Mouse (Mus musculus) kidney, embryonic 16.5 days (tissue): ENCODE measurements around the gene CN725425. TPM values are rescaled to one million over a fixed set of nuclear protein-coding genes. Genes with fewer than 3 reads are reported as not detected.

ENCODE experiments used
- ATAC-seq: fragments of 200-750 bp; cut with Nextera tagmentation; 2 replicates; pipeline ENCODE4 v1.8.0; 2017; ENCODE audit warnings: moderate TSS enrichment; ENCODE audit not compliant: low FRiP score, low TSS enrichment
- H3K27ac ChIP-seq: fragments of 300-500 bp; sonication (generic); 2 replicates; pipeline ENCODE4 v1.5.1; 2014; ENCODE audit warnings: low read length
- H3K27me3 ChIP-seq: fragments of 300-500 bp; sonication (generic); 2 replicates; pipeline ENCODE4 v1.6.1; 2014; ENCODE audit warnings: low read length, control low read depth, mixed read lengths; ENCODE audit not compliant: insufficient read depth
- H3K36me3 ChIP-seq: fragments of 300-500 bp; sonication (generic); 2 replicates; pipeline ENCODE4 v1.6.1; 2014; ENCODE audit warnings: low read length, control low read depth, mixed read lengths; ENCODE audit not compliant: insufficient read depth
- H3K4me1 ChIP-seq: fragments of 300-500 bp; sonication (generic); 2 replicates; pipeline ENCODE4 v1.6.1; 2014; ENCODE audit warnings: low read length, control low read depth, mixed read lengths; ENCODE audit not compliant: insufficient read depth
- H3K4me2 ChIP-seq: fragments of 300-500 bp; sonication (generic); replicated peaks from 2 replicates; pipeline ENCODE4 v1.6.1; 2014; ENCODE audit warnings: low read depth, low read length
- H3K4me3 ChIP-seq: fragments of 300-500 bp; sonication (generic); 2 replicates; pipeline ENCODE4 v1.5.1; 2014; ENCODE audit warnings: mild to moderate bottlenecking, low read length
- H3K9ac ChIP-seq: fragments of 300-500 bp; sonication (generic); replicated peaks from 2 replicates; pipeline ENCODE4 v1.6.1; 2014; ENCODE audit warnings: low read length
- H3K9me3 ChIP-seq: fragments of 300-500 bp; sonication (generic); 2 replicates; pipeline ENCODE4 v1.6.1; 2016; ENCODE audit warnings: low read length, control low read depth
- WGBS: fragments of 180-500 bp; shearing (Covaris S2); extraction: QIAGEN DNeasy Blood & Tissue Kit; methylation state at CpG from one replicate; pipeline ENCODE4 v1.1.7; 2014; 5-methylcytosine and 5-hydroxymethylcytosine counted together
- polyA plus RNA-seq: library from polyadenylated mRNA; unstranded; fragments of >200 nt; fragmentation: Nextera tagmentation; extraction: Ambion mirVana; gene quantifications from 2 replicates; pipeline ENCODE4 v1.2.1, GENCODE M21; 2015

CN725425 gene
- polyA plus RNA-seq, result not detected in 2 replicates

DNA sequence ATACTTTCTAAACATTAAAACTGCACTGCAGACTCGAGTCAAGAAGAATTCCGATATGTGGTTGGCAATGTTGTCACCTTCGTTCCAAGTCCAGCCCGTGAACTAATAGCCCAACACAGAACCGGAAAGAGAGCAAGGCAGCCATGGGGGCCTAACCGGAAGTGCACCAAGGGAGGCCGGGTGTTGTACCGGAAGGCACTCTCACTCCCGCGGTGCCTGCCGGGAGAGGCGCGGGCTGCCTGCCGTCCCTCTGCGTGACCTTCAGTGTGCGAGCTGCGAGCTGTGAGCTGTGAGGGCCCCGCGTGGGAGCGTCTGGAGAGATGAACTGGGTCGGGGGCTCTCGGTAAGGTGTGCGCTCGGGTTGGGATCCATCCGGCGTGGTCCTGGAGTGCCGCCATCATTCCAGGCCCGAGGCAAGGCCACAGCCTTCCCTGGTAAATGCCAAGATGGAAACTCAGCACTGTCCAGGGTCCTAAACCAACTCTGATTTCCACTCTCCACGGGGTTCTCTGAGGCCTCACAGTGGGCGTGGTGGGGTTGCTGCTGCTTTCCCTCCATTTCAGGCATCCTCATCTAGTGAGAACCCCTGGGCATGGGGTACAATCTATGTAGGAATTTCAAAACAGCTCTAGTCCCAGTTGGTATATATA is at the start of gene CN725425:
Gene CN725425 (plus strand): TSS at position 239 of the 650 bp plus-strand sequence.
- Histone ChIP-seq H3K36me3 (no peaks in the 10 kb centered on the region), H3K4me1 (no peaks in the 10 kb centered on the region), H3K27me3 (no peaks in the 10 kb centered on the region), H3K9ac (no peak within 1 kb of the TSS), H3K9me3 (no peaks in the 10 kb centered on the region), H3K4me3 (no peak within 1 kb of the TSS), H3K4me2 (no peak within 1 kb of the TSS), H3K27ac (no peak within 1 kb of the TSS)
- no peak for ATAC-seq
- 91% methylated on average over 27 of the region's 30 CpGs for WGBS

DNA sequence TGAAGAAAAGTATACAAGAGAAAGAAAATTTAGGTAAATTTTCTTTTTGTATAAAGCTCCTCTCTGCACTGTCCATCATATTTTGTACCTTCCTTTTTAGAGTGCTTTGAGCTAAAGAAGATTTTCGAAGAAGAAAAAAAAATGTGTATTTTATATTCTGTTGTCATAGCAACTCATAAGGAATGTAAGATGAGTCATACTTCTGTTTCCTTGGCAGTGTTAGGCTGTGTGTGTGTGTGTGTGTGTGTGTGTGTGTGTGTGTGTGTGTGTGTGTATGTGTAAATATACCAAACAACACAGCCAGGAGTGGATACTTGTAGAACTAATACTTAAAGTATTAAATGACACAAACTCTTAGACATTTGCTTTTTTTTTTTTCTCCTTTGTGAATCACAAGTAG is 46.7 kb upstream of the CN725425 start:
- no peak overlapping the region for H3K27ac ChIP-seq
- 75% methylated on average over 1 of the region's 1 CpGs for WGBS
- H3K36me3 ChIP-seq, result no peaks in the 10 kb centered on the region
- no peak for ATAC-seq
- peaks cover 4% of the 10 kb centered on the region; the same call in 1 of the 2 replicates for H3K9me3 ChIP-seq
- H3K4me2 ChIP-seq, result no peak overlapping the region
- H3K4me3 ChIP-seq, result no peak overlapping the region
- H3K27me3 ChIP-seq, result no peaks in the 10 kb centered on the region
- H3K4me1 ChIP-seq, result no peaks in the 10 kb centered on the region
- no peak overlapping the region for H3K9ac ChIP-seq

DNA sequence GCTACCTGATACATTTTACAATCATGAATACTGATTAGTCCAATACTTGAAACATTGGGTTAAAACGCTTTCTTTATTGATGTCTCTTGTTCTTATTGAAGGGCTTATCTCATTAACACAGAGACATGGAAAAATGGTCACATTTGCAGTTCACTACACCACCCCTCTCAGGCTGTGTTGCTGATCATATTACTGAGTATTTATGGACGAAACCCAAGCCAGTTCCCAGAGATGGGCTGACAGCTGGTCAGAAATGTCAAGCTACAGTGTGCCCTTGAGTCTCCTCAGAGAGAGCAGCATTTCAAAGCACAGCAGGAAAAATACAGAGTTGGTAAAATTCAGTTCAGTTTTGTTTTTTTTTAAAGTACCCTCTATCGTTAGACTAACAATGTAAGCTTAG is 46.0 kb upstream of the CN725425 start:
- Histone ChIP-seq H3K9ac (no peak overlapping the region), H3K4me3 (no peak overlapping the region), H3K4me1 (no peaks in the 10 kb centered on the region), H3K9me3 (peaks cover 4% of the 10 kb centered on the region; the same call in 1 of the 2 replicates), H3K4me2 (no peak overlapping the region), H3K36me3 (no peaks in the 10 kb centered on the region), H3K27me3 (no peaks in the 10 kb centered on the region), H3K27ac (no peak overlapping the region)
- ATAC-seq, result no peak
- WGBS, result 53% methylated on average over 3 of the region's 3 CpGs

DNA sequence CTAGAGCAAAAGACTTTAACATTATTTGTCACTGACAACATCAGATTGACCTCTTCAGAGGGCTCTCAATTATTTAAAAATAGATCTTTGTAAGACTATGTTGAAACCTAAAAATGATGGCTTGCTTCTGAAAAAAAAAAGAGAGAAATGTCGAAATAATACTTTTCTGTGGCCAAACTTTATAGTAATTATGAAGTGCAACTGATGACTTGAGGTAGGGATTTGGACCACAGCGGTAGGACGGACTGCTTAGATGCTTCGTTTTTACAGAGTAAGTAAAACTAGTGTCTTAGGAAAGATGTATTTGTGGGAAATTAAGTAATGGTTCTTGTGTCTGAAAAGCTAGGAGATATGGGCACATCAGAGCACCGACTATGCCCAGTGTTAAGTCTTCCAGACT is 38.1 kb upstream of the CN725425 start:
- H3K27me3 ChIP-seq, result no peaks in the 10 kb centered on the region
- H3K9me3 ChIP-seq, result peaks cover 1% of the 10 kb centered on the region; the same call in 1 of the 2 replicates
- no peak for ATAC-seq
- no peak overlapping the region for H3K4me2 ChIP-seq
- H3K4me3 ChIP-seq, result no peak overlapping the region
- 90% methylated on average over 5 of the region's 5 CpGs for WGBS
- H3K4me1 ChIP-seq, result no peaks in the 10 kb centered on the region
- H3K36me3 ChIP-seq, result 0 out of 2 replicates have a peak, but pooled peaks cover 2% of the 10 kb centered on the region
- no peak overlapping the region for H3K27ac ChIP-seq
- no peak overlapping the region for H3K9ac ChIP-seq

DNA sequence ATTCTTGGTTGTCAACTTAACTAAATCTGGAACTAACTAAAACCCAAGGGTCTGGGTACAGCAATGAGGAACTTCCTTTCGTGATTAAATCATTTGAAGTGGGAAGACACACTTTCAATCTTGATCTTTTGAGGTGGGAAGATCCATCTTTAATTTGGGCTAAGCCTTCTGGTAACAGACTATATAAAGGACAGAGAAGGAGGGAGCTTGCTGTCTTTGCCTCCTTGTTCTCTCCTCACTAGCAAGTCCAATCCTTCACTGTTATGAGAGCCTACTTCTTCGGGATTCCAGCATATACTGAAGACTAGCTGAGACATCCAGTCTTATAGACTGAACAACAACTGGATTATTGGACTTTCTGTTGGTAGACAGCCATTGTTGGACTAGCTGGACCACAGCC is 35.8 kb upstream of the CN725425 start:
- WGBS, result 88% methylated on average over 2 of the region's 2 CpGs
- Histone ChIP-seq H3K4me3 (no peak overlapping the region), H3K9me3 (no peaks in the 10 kb centered on the region), H3K4me1 (no peaks in the 10 kb centered on the region), H3K9ac (no peak overlapping the region), H3K36me3 (0 out of 2 replicates have a peak, but pooled peaks cover 2% of the 10 kb centered on the region), H3K4me2 (no peak overlapping the region), H3K27ac (no peak overlapping the region), H3K27me3 (no peaks in the 10 kb centered on the region)
- no peak for ATAC-seq

DNA sequence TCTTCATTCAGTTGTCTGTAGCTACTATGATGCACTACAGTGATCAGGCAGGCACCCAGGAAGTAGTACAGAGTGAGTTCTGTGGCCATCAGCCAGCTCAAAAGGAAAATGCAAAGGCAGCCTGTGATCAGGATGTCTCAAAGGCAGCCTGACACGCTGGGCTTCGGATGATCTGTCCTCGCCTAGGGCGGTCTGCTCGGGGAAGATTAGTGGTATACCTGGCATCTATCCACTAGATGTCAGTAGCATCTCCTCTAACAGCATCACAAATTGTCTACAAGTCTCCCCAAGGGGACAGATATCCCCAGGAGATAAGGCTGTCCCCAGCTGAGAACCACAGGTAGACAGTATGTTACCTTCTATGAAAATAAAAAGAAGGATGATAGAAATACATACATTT is 34.3 kb upstream of the CN725425 start:
- no peak overlapping the region for H3K4me3 ChIP-seq
- ATAC-seq, result peak; percentile 35; the same call in 1 of the 2 replicates
- WGBS, result 11% methylated on average over 5 of the region's 5 CpGs
- H3K36me3 ChIP-seq, result no peaks in the 10 kb centered on the region
- H3K9ac ChIP-seq, result no peak overlapping the region
- H3K9me3 ChIP-seq, result no peaks in the 10 kb centered on the region
- H3K27ac ChIP-seq, result no peak overlapping the region
- H3K4me1 ChIP-seq, result no peaks in the 10 kb centered on the region
- no peaks in the 10 kb centered on the region for H3K27me3 ChIP-seq
- H3K4me2 ChIP-seq, result no peak overlapping the region

DNA sequence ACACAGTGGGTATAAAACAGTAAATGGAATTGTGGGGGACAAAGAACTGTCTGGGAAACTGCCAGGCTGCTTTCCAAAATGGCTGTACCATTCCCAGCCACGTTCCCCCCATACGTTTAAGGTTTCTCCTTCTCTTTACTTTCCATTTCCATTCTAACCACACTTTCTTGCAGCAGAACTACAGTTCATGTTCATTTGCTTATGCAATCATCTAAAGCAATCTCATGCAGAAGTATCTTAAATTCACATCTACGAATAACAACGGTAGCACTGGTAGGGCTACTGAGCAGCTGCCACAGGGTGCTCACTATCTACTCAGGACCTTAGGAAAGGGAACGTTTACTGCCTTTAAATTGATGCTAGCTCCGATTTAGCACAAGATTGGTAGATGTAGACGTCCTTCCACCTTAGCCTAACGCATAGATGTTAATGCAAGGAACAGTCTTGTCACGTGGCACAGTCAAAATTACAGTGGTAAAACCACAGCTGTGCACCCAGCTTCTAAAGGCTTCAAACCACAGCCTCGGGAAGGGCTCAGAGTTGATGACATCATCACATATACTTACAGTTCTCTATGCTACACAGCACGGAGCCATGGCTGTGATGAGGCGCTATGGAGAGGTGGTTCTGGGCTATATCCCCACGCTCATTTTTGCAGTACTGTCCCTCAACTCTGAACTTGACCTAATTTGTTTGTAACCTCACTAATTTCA is 31.3 kb upstream of the CN725425 start:
- ATAC-seq, result no peak
- H3K9ac ChIP-seq, result no peak overlapping the region
- no peak overlapping the region for H3K4me3 ChIP-seq
- H3K27me3 ChIP-seq, result no peaks in the 10 kb centered on the region
- no peak overlapping the region for H3K4me2 ChIP-seq
- H3K4me1 ChIP-seq, result no peaks in the 10 kb centered on the region
- WGBS, result 83% methylated on average over 13 of the region's 13 CpGs
- H3K27ac ChIP-seq, result no peak overlapping the region
- no peaks in the 10 kb centered on the region for H3K9me3 ChIP-seq
- no peaks in the 10 kb centered on the region for H3K36me3 ChIP-seq

DNA sequence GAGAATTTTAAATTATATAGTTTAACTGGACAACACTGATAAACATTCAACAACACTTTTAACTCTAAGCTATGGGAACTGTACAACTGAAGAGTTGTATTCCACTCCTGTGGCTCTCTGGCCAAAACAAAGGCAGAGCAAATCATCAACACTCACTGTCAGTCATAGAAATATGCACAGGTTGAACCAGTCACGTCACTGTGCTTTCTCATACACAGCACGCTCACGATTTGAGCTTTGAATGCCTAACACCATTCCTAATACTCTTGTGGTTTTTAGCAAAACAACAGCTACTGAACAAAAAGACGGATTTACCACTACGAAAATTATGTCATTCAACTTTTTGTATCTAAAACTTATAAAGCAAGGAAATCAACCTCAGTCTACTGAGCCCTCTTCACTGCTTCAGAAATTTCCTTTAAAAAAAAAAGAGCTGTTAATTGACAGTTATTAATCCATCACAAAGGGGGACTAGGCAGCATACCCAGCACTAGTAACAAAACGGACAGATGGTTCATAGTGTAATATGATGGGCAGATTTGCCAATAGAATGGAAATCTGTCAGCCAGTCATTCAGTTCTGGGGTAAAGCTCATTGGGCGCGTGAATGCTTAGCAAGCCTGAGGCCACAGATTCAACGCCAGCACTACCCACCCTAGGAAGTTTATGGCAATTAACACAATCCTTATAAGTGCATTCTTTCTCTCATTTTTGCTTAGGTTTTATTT is 28.5 kb upstream of the CN725425 start:
- H3K9me3 ChIP-seq, result no peaks in the 10 kb centered on the region
- H3K9ac ChIP-seq, result no peak overlapping the region
- 85% methylated on average over 9 of the region's 9 CpGs for WGBS
- no peaks in the 10 kb centered on the region for H3K27me3 ChIP-seq
- ATAC-seq, result no peak
- no peak overlapping the region for H3K4me3 ChIP-seq
- no peaks in the 10 kb centered on the region for H3K36me3 ChIP-seq
- H3K4me2 ChIP-seq, result no peak overlapping the region
- no peaks in the 10 kb centered on the region for H3K4me1 ChIP-seq
- no peak overlapping the region for H3K27ac ChIP-seq

DNA sequence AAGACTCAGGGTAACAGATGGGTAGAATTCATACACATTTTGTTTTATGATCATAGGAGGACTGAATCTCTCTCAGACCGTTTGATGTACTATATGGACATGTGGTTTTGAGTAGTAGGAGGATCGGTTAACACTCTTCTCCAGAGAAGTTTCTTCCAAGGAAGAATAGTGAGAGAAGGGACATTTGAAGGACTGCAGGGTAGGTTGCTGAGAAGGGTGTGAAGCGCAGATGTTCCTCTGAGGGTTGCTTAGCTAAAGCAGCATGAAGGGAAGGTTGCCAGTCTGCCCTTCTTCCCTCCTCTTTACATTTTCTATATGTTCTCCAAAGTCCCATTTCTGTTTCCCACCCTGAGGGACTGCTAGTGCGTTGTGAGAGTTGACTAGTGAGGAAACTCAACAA is 28.0 kb upstream of the CN725425 start:
- H3K36me3 ChIP-seq, result no peaks in the 10 kb centered on the region
- no peak overlapping the region for H3K4me2 ChIP-seq
- H3K4me3 ChIP-seq, result no peak overlapping the region
- no peaks in the 10 kb centered on the region for H3K27me3 ChIP-seq
- 84% methylated on average over 4 of the region's 4 CpGs for WGBS
- H3K27ac ChIP-seq, result no peak overlapping the region
- no peak for ATAC-seq
- H3K4me1 ChIP-seq, result no peaks in the 10 kb centered on the region
- no peak overlapping the region for H3K9ac ChIP-seq
- H3K9me3 ChIP-seq, result no peaks in the 10 kb centered on the region

DNA sequence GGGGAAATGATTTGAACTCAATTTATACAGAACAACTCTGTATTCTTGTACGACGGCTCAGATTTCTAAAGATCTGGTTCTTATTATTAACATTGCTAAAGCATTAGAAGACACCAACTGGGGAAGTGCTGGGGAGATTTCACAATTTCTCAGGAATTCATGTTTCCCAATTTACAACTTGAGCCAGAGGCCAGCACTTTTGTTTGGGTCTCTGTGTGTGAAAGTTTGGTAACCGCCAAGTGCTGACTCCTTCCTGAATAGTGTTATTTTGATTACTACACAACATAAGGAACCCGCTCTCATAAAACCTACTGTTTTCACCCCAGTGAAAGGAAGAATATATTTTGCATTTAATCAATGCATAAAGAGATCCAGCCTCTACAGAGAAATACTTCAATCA is 27.1 kb upstream of the CN725425 start:
- no peaks in the 10 kb centered on the region for H3K27me3 ChIP-seq
- H3K36me3 ChIP-seq, result no peaks in the 10 kb centered on the region
- no peaks in the 10 kb centered on the region for H3K4me1 ChIP-seq
- 83% methylated on average over 4 of the region's 4 CpGs for WGBS
- ATAC-seq, result no peak
- H3K4me2 ChIP-seq, result no peak overlapping the region
- no peak overlapping the region for H3K27ac ChIP-seq
- H3K4me3 ChIP-seq, result no peak overlapping the region
- H3K9ac ChIP-seq, result no peak overlapping the region
- no peaks in the 10 kb centered on the region for H3K9me3 ChIP-seq
